Mouse (Mus musculus) embryonic facial prominence, embryonic 10.5 days (tissue): ENCODE results near the gene Gm20855. TPM values are rescaled to one million over a fixed set of nuclear protein-coding genes. Genes with fewer than 3 reads are reported as not detected.
"Not testable (repeated sequence)": the region's sequence is repeated elsewhere in the genome, so short reads cannot be mapped to it uniquely, and the experiment has no call there.

Source experiments
- DNase-seq: peaks from one replicate; pipeline ENCODE4 v3.0.0-alpha.2; 2017; ENCODE audit warnings: low spot score
- H3K27ac ChIP-seq: fragments of 300-500 bp; sonication (generic); replicated peaks from 2 replicates; pipeline ENCODE4 v1.5.1; 2016; ENCODE audit warnings: mild to moderate bottlenecking
- H3K27me3 ChIP-seq: fragments of 300-500 bp; sonication (generic); replicated peaks from 2 replicates; pipeline ENCODE4 v1.6.1; 2016; ENCODE audit warnings: low read depth, mild to moderate bottlenecking; ENCODE audit not compliant: poor library complexity, severe bottlenecking
- H3K36me3 ChIP-seq: fragments of 300-500 bp; sonication (generic); replicated peaks from 2 replicates; pipeline ENCODE4 v1.6.1; 2016; ENCODE audit warnings: mild to moderate bottlenecking, moderate library complexity
- H3K4me1 ChIP-seq: fragments of 300-500 bp; sonication (generic); 2 replicates; pipeline ENCODE4 v1.6.1; 2016
- H3K4me3 ChIP-seq: fragments of 300-500 bp; sonication (generic); 2 replicates; pipeline ENCODE4 v1.5.1; 2016; ENCODE audit warnings: mild to moderate bottlenecking, moderate library complexity
- H3K9me3 ChIP-seq: fragments of 300-500 bp; sonication (generic); 2 replicates; pipeline ENCODE4 v1.6.1; 2016; ENCODE audit warnings: mild to moderate bottlenecking
- WGBS: fragments of 180-500 bp; shearing (Covaris S2); methylation state at CpG from one replicate; pipeline ENCODE4 v1.1.7; 2016; 5-methylcytosine and 5-hydroxymethylcytosine counted together
- polyA plus RNA-seq: library from polyadenylated mRNA; unstranded; fragments of >200 nt; fragmentation: Nextera tagmentation; extraction: Ambion mirVana; gene quantifications from 2 replicates; pipeline ENCODE4 v1.2.1, GENCODE M21; 2016

Gene Gm20855
- not detected in 2 replicates for polyA plus RNA-seq

GRCm38 (mm10) chrY:35131733-35132132 is at the start of gene Gm20855:
Gene Gm20855, minus strand, starts transcription at chrY:35131833.
- not testable (repeated sequence) for DNase-seq, H3K9me3 ChIP-seq
- WGBS: no CpG with 5 or more reads among the region's 6 CpGs

More at GRCm38 (mm10) chrY:35131733-35132132, at the start of gene Gm20855:
- not testable (repeated sequence) for H3K4me1 ChIP-seq, H3K4me3 ChIP-seq, H3K27me3 ChIP-seq, H3K27ac ChIP-seq, H3K36me3 ChIP-seq
